Mouse (Mus musculus) neural tube, embryonic 10.5 days (tissue): ENCODE data around the gene Aanat.
A peak's percentile ranks its signal among the peaks of the same experiment; 100 is the strongest.

Source experiments
- DNase-seq: peaks from one replicate; pipeline ENCODE4 v3.0.0-alpha.2; 2017; ENCODE audit warnings: low spot score; ENCODE audit errors: extremely low spot score

Gene Aanat

GRCm38 (mm10) chr11:116574486-116574885 is 11.7 kb upstream of the Aanat start:
- no peak for DNase-seq

GRCm38 (mm10) chr11:116574982-116575381 is 11.2 kb upstream of the Aanat start:
- no peak for DNase-seq

- no peak for DNase-seq
Observed at GRCm38 (mm10) chr11:116575396-116575795, 10.8 kb upstream of the Aanat start.

- DNase-seq: no peak
Observed at GRCm38 (mm10) chr11:116579280-116579679, 7.0 kb upstream of the Aanat start.

GRCm38 (mm10) chr11:116580031-116580652 is 6.1 kb upstream of the Aanat start:
- DNase-seq: no peak

GRCm38 (mm10) chr11:116580711-116581375 is 5.4 kb upstream of the Aanat start:
- DNase-seq: peak; percentile 84

GRCm38 (mm10) chr11:116581376-116581814 is 4.8 kb upstream of the Aanat start, which contains the start of gene Ube2o:
Ube2o (minus strand) TSS chr11:116581447.
- no peak for DNase-seq

- DNase-seq: no peak
Observed at GRCm38 (mm10) chr11:116585682-116586081, 550 bp upstream of the Aanat start.

GRCm38 (mm10) chr11:116586801-116587631 is 784 bp downstream of the Aanat start:
- DNase-seq: peak; percentile 80

- no peak for DNase-seq
Observed at GRCm38 (mm10) chr11:116589020-116589531, 2.8 kb downstream of the Aanat start.

GRCm38 (mm10) chr11:116589574-116589973 is 3.3 kb downstream of the Aanat start:
- no peak for DNase-seq

GRCm38 (mm10) chr11:116591621-116592020 is 5.4 kb downstream of the Aanat start:
- no peak for DNase-seq

- peak; percentile 97 for DNase-seq
Observed at GRCm38 (mm10) chr11:116592428-116592827, 6.2 kb downstream of the Aanat start.

GRCm38 (mm10) chr11:116593345-116593744 is 7.1 kb downstream of the Aanat start:
- DNase-seq: no peak

GRCm38 (mm10) chr11:116596766-116597165 is 10.5 kb downstream of the Aanat start:
- no peak for DNase-seq

- no peak for DNase-seq
Observed at GRCm38 (mm10) chr11:116598193-116598592, 12.0 kb downstream of the Aanat start.

GRCm38 (mm10) chr11:116599230-116599629 is 13.0 kb downstream of the Aanat start:
- DNase-seq: no peak

- DNase-seq: no peak
Observed at GRCm38 (mm10) chr11:116601166-116601565, 14.9 kb downstream of the Aanat start.

- no peak for DNase-seq
Observed at GRCm38 (mm10) chr11:116602043-116602442, 15.8 kb downstream of the Aanat start.

GRCm38 (mm10) chr11:116603339-116603738 is 17.1 kb downstream of the Aanat start:
- DNase-seq: no peak

- no peak for DNase-seq
Observed at GRCm38 (mm10) chr11:116604097-116604496, 17.9 kb downstream of the Aanat start.

GRCm38 (mm10) chr11:116607717-116608116 is 21.5 kb downstream of the Aanat start:
- no peak for DNase-seq
